Mouse (Mus musculus) heart, postnatal 36 days (tissue): Measurements from ENCODE around the gene Cela3b. TPM values are rescaled to one million over a fixed set of nuclear protein-coding genes. Genes with fewer than 3 reads are reported as not detected.

Experiments
- DNase-seq, 2 experiments: peaks; one replicate each; pipeline ENCODE4 v3.0.0; 2021 to 2022
- intact Hi-C: fragments of 180-260 bp; cut with DNase I; formaldehyde crosslinking; loops from one replicate; pipeline ENCODE4 v1.15.1; 2025
- total RNA-seq, 2 experiments: library from RNA; stranded (reverse); gene quantifications; 2 replicates each; pipeline ENCODE4 v1.2.3; 2021

Gene Cela3b
- total RNA-seq, 2 experiments from 2014 or later: not detected

GRCm38 (mm10) chr4:137465125-137465787, 34.9 kb upstream of the Cela3b start:
- intact Hi-C loops: loop anchor here (2.0 to 5.0 kb wide), 2 partner anchors 20 to 37 kb away; no protein-coding TSS in a partner anchor
- peak; percentile 59 to 68 for DNase-seq

- intact Hi-C loops: no loop called here
- no peak for DNase-seq
Measured at GRCm38 (mm10) chr4:137461981-137462690, 31.8 kb upstream of the Cela3b start.

GRCm38 (mm10) chr4:137461217-137461616, 30.9 kb upstream of the Cela3b start:
- DNase-seq: no peak
- intact Hi-C loops: no loop called here

- DNase-seq: no peak
Measured at GRCm38 (mm10) chr4:137460676-137461075, 30.3 kb upstream of the Cela3b start.

GRCm38 (mm10) chr4:137458861-137459260, 28.5 kb upstream of the Cela3b start:
- no peak for DNase-seq
- intact Hi-C loops: no loop called here

More at GRCm38 (mm10) chr4:137460676-137461075, 30.3 kb upstream of the Cela3b start:
- intact Hi-C loops: no loop called here

- DNase-seq: no peak
- intact Hi-C loops: no loop called here
Measured at GRCm38 (mm10) chr4:137458310-137458709, 28.0 kb upstream of the Cela3b start.

GRCm38 (mm10) chr4:137457292-137457691, 27.0 kb upstream of the Cela3b start:
- DNase-seq: no peak
- intact Hi-C loops: no loop called here

GRCm38 (mm10) chr4:137456581-137456980, 26.2 kb upstream of the Cela3b start:
- intact Hi-C loops: no loop called here
- DNase-seq: no peak

GRCm38 (mm10) chr4:137454582-137454981, 24.2 kb upstream of the Cela3b start:
- DNase-seq: no peak
- intact Hi-C loops: no loop called here

- intact Hi-C loops: no loop called here
- no peak for DNase-seq
Measured at GRCm38 (mm10) chr4:137453234-137453767, 23.0 kb upstream of the Cela3b start, which contains the start of gene 1700013G24Rik. 1700013G24Rik (plus strand) TSS chr4:137453284.

GRCm38 (mm10) chr4:137452190-137452589, 21.9 kb upstream of the Cela3b start:
- no peak for DNase-seq
- intact Hi-C loops: no loop called here

GRCm38 (mm10) chr4:137449715-137450114, 19.4 kb upstream of the Cela3b start:
- peak; percentile 42 to 52 for DNase-seq
- intact Hi-C loops: loop anchor here (2.0 to 5.0 kb wide), 2 partner anchors 23 to 53 kb away; no protein-coding TSS in a partner anchor

GRCm38 (mm10) chr4:137449132-137449531, 18.8 kb upstream of the Cela3b start:
- intact Hi-C loops: loop anchor here (2.0 to 5.0 kb wide), 2 partner anchors 24 to 53 kb away; no protein-coding TSS in a partner anchor
- no peak for DNase-seq

GRCm38 (mm10) chr4:137448641-137449040, 18.3 kb upstream of the Cela3b start:
- no peak for DNase-seq
- intact Hi-C loops: loop anchor here (2.0 to 5.0 kb wide), 2 partner anchors 24 to 54 kb away; no protein-coding TSS in a partner anchor

GRCm38 (mm10) chr4:137448197-137448596, 17.9 kb upstream of the Cela3b start:
- intact Hi-C loops: loop anchor here (2.0 to 5.0 kb wide), 2 partner anchors 25 to 54 kb away; no protein-coding TSS in a partner anchor
- DNase-seq: peak; percentile 37 to 38

GRCm38 (mm10) chr4:137447363-137448196, 17.2 kb upstream of the Cela3b start:
- DNase-seq: peak; percentile 35 to 56
- intact Hi-C loops: loop anchor here (2.0 to 5.0 kb wide), 2 partner anchors 25 to 55 kb away; no protein-coding TSS in a partner anchor

GRCm38 (mm10) chr4:137445881-137446280, 15.5 kb upstream of the Cela3b start:
- intact Hi-C loops: loop anchor here (1.0 to 5.0 kb wide), 3 partner anchors 19 to 56 kb away; no protein-coding TSS in a partner anchor
- no peak for DNase-seq

GRCm38 (mm10) chr4:137443625-137444024, 13.3 kb upstream of the Cela3b start:
- intact Hi-C loops: loop anchor here (2.0 to 5.0 kb wide), 4 partner anchors 21 to 149 kb away; partner anchors contain the start of gene Usp48
- DNase-seq: peak; percentile 82 to 90

GRCm38 (mm10) chr4:137441332-137441731, 11.0 kb upstream of the Cela3b start:
- intact Hi-C loops: loop anchor here (5.0 kb wide), 3 partner anchors 76 to 151 kb away; partner anchors contain the start of gene Usp48
- no peak for DNase-seq

- DNase-seq: no peak
- intact Hi-C loops: loop anchor here (10.0 kb wide), 1 partner anchor 364 kb away; no protein-coding TSS in a partner anchor
Measured at GRCm38 (mm10) chr4:137438842-137439241, 8.5 kb upstream of the Cela3b start.
